Mouse (Mus musculus): ENCODE data around the gene Fyn. TPM values are rescaled to one million over a fixed set of nuclear protein-coding genes. Genes with fewer than 3 reads are reported as not detected.

Fyn gene
- polyA plus RNA-seq, 1 experiment, result 20.6 TPM

GRCm38 (mm10) chr10:39601068-39601467, 232.4 kb downstream of the Fyn start:
- DNase-seq (ENCODE audit: low spot score), result no peak

GRCm38 (mm10) chr10:39606434-39606833, 237.8 kb downstream of the Fyn start:
- no peak for DNase-seq (ENCODE audit: low spot score)

- DNase-seq (ENCODE audit: low spot score), result no peak
These were observed 242.6 kb downstream of the Fyn start for GRCm38 (mm10) chr10:39611234-39611633.

GRCm38 (mm10) chr10:39612131-39612530, 243.5 kb downstream of the Fyn start:
- no peak for DNase-seq (ENCODE audit: low spot score)

GRCm38 (mm10) chr10:39612633-39612988, 244.0 kb downstream of the Fyn start, which contains the start of gene Traf3ip2:
Traf3ip2 (plus strand) TSS chr10:39612934.
- DNase-seq (ENCODE audit: low spot score), result no peak

- peak; percentile 71 for DNase-seq (ENCODE audit: low spot score)
These were observed 244.6 kb downstream of the Fyn start for GRCm38 (mm10) chr10:39612989-39613831.

- no peak for DNase-seq (ENCODE audit: low spot score)
These were observed 245.3 kb downstream of the Fyn start for GRCm38 (mm10) chr10:39613973-39614372.

- DNase-seq (ENCODE audit: low spot score), result no peak
These were observed 246.0 kb downstream of the Fyn start for GRCm38 (mm10) chr10:39614676-39615075.

Other genes starting within 250 kb of the Fyn start
- gene Fam229b, start 234.9 kb upstream of the Fyn start, polyA plus RNA-seq (2012; rRNA removed), result 5.9 and 7.3 TPM in 2 replicates
- 2.2 and 2.8 TPM in 2 replicates for gene Tube1, start 234.9 kb upstream of the Fyn start, polyA plus RNA-seq (2012; rRNA removed)
- gene Ccn6, start 205.1 kb upstream of the Fyn start, polyA plus RNA-seq (2012; rRNA removed), result 0.25 and 0.26 TPM in 2 replicates
- 43.9 and 49.0 TPM in 2 replicates for gene Traf3ip2, start 244.1 kb downstream of the Fyn start, polyA plus RNA-seq (2012; rRNA removed)